Mouse (Mus musculus): ENCODE measurements around the gene 1700003E16Rik. TPM values are rescaled to one million over a fixed set of nuclear protein-coding genes. Genes with fewer than 3 reads are reported as not detected.

1700003E16Rik gene
- polyA plus RNA-seq, 1 experiment from 2014 or later, result 2.1 TPM

- Histone ChIP-seq H3K9me3 (no peaks in the 10 kb centered on the region), H3K4me1 (no peaks in the 10 kb centered on the region), H3K4me3 (no peak overlapping the region), H3K27me3 (replicated peaks; ENCODE audit: low read depth, poor library complexity, severe bottlenecking) (no peaks in the 10 kb centered on the region), H3K27ac (replicated peaks) (no peak overlapping the region), H3K36me3 (replicated peaks) (peaks cover 35% of the 10 kb centered on the region)
- no peak for DNase-seq (ENCODE audit: low spot score)
- WGBS, result 83% methylated on average over 4 of the region's 4 CpGs
Measured at GRCm38 (mm10) chr6:83203320-83203719, 47.1 kb downstream of the 1700003E16Rik start.

GRCm38 (mm10) chr6:83205851-83206250 lies 49.6 kb downstream of the 1700003E16Rik start:
- H3K9me3 ChIP-seq, result no peaks in the 10 kb centered on the region
- no peaks in the 10 kb centered on the region for H3K27me3 ChIP-seq (replicated peaks; ENCODE audit: low read depth, poor library complexity, severe bottlenecking)
- no peak for DNase-seq (ENCODE audit: low spot score)
- H3K36me3 ChIP-seq (replicated peaks), result peaks cover 11% of the 10 kb centered on the region
- no peaks in the 10 kb centered on the region for H3K4me1 ChIP-seq
- WGBS, result 94% methylated on average over 3 of the region's 3 CpGs
- H3K27ac ChIP-seq (replicated peaks), result no peak overlapping the region
- H3K4me3 ChIP-seq, result no peak overlapping the region

GRCm38 (mm10) chr6:83206321-83206720 lies 50.1 kb downstream of the 1700003E16Rik start:
- Histone ChIP-seq H3K27ac (replicated peaks) (no peak overlapping the region), H3K36me3 (replicated peaks) (peaks cover 6% of the 10 kb centered on the region; the same call in 1 of the 2 replicates)
- no peak for DNase-seq (ENCODE audit: low spot score)

GRCm38 (mm10) chr6:83207361-83208049 lies 51.3 kb downstream of the 1700003E16Rik start:
- WGBS, result 76% methylated on average over 9 of the region's 9 CpGs
- DNase-seq (ENCODE audit: low spot score), result no peak
- Histone ChIP-seq H3K27ac (replicated peaks) (no peak overlapping the region), H3K9me3 (no peaks in the 10 kb centered on the region), H3K4me1 (no peaks in the 10 kb centered on the region), H3K36me3 (replicated peaks) (no peaks in the 10 kb centered on the region), H3K4me3 (no peak overlapping the region), H3K27me3 (replicated peaks; ENCODE audit: low read depth, poor library complexity, severe bottlenecking) (no peaks in the 10 kb centered on the region)

More at GRCm38 (mm10) chr6:83206321-83206720, 50.1 kb downstream of the 1700003E16Rik start:
- WGBS, result 84% methylated on average over 11 of the region's 11 CpGs
- Histone ChIP-seq H3K27me3 (replicated peaks; ENCODE audit: low read depth, poor library complexity, severe bottlenecking) (no peaks in the 10 kb centered on the region), H3K4me1 (no peaks in the 10 kb centered on the region), H3K4me3 (no peak overlapping the region), H3K9me3 (no peaks in the 10 kb centered on the region)

- Histone ChIP-seq H3K27ac (replicated peaks) (no peak overlapping the region), H3K36me3 (replicated peaks) (no peaks in the 10 kb centered on the region), H3K27me3 (replicated peaks; ENCODE audit: low read depth, poor library complexity, severe bottlenecking) (no peaks in the 10 kb centered on the region), H3K9me3 (no peaks in the 10 kb centered on the region), H3K4me3 (no peak overlapping the region), H3K4me1 (no peaks in the 10 kb centered on the region)
- WGBS, result 82% methylated on average over 2 of the region's 2 CpGs
- no peak for DNase-seq (ENCODE audit: low spot score)
Measured at GRCm38 (mm10) chr6:83208050-83208400, 51.8 kb downstream of the 1700003E16Rik start.

GRCm38 (mm10) chr6:83210495-83210894 lies 54.3 kb downstream of the 1700003E16Rik start:
- Histone ChIP-seq H3K4me3 (no peak overlapping the region), H3K27me3 (replicated peaks; ENCODE audit: low read depth, poor library complexity, severe bottlenecking) (no peaks in the 10 kb centered on the region), H3K27ac (replicated peaks) (no peak overlapping the region), H3K4me1 (peaks cover 3% of the 10 kb centered on the region; the same call in 1 of the 2 replicates), H3K36me3 (replicated peaks) (no peaks in the 10 kb centered on the region), H3K9me3 (no peaks in the 10 kb centered on the region)
- WGBS, result 62% methylated on average over 2 of the region's 2 CpGs
- no peak for DNase-seq (ENCODE audit: low spot score)

- DNase-seq (ENCODE audit: low spot score), result no peak
- Histone ChIP-seq H3K27ac (replicated peaks) (no peak overlapping the region), H3K27me3 (replicated peaks; ENCODE audit: low read depth, poor library complexity, severe bottlenecking) (no peaks in the 10 kb centered on the region), H3K4me3 (no peak overlapping the region), H3K36me3 (replicated peaks) (no peaks in the 10 kb centered on the region), H3K4me1 (peaks cover 6% of the 10 kb centered on the region; the same call in 1 of the 2 replicates), H3K9me3 (no peaks in the 10 kb centered on the region)
- WGBS, result 32% methylated on average over 5 of the region's 5 CpGs
Measured at GRCm38 (mm10) chr6:83211526-83211925, 55.3 kb downstream of the 1700003E16Rik start.

Other genes with a start within 250 kb of the 1700003E16Rik start
- gene Sema4f, start 216.6 kb upstream of the 1700003E16Rik start, polyA plus RNA-seq (2016; fragmentation: Nextera tagmentation; extraction: Ambion mirVana), result 1.4 and 2.1 TPM in 2 replicates
- gene M1ap, start 209.5 kb upstream of the 1700003E16Rik start, polyA plus RNA-seq (2016; fragmentation: Nextera tagmentation; extraction: Ambion mirVana), result 0.31 and 0.56 TPM in 2 replicates
- gene Dok1, start 122.9 kb upstream of the 1700003E16Rik start, polyA plus RNA-seq (2016; fragmentation: Nextera tagmentation; extraction: Ambion mirVana), result 11.1 and 12.2 TPM in 2 replicates
- 11.4 and 11.6 TPM in 2 replicates for gene Loxl3, start 122.2 kb upstream of the 1700003E16Rik start, polyA plus RNA-seq (2016; fragmentation: Nextera tagmentation; extraction: Ambion mirVana)
- gene Aup1, start 101.9 kb upstream of the 1700003E16Rik start, polyA plus RNA-seq (2016; fragmentation: Nextera tagmentation; extraction: Ambion mirVana), result 148 and 172 TPM in 2 replicates
- 83.5 and 90.0 TPM in 2 replicates for gene Htra2, start 101.1 kb upstream of the 1700003E16Rik start, polyA plus RNA-seq (2016; fragmentation: Nextera tagmentation; extraction: Ambion mirVana)
- gene Dqx1, start 98.6 kb upstream of the 1700003E16Rik start, polyA plus RNA-seq (2016; fragmentation: Nextera tagmentation; extraction: Ambion mirVana), result 1.8 and 2.8 TPM in 2 replicates
- gene Tlx2, start 86.1 kb upstream of the 1700003E16Rik start, polyA plus RNA-seq (2016; fragmentation: Nextera tagmentation; extraction: Ambion mirVana), result 8.4 and 10.4 TPM in 2 replicates
- gene Pcgf1, start 78.5 kb upstream of the 1700003E16Rik start, polyA plus RNA-seq (2016; fragmentation: Nextera tagmentation; extraction: Ambion mirVana), result 45.7 and 49.5 TPM in 2 replicates
- gene Lbx2, start 70.0 kb upstream of the 1700003E16Rik start, polyA plus RNA-seq (2016; fragmentation: Nextera tagmentation; extraction: Ambion mirVana), result 0.45 and 0.59 TPM in 2 replicates
- gene Ccdc142, start 54.8 kb upstream of the 1700003E16Rik start, polyA plus RNA-seq (2016; fragmentation: Nextera tagmentation; extraction: Ambion mirVana), result 2.4 and 2.8 TPM in 2 replicates
- gene Gm42688, start 54.8 kb upstream of the 1700003E16Rik start, polyA plus RNA-seq (2016; fragmentation: Nextera tagmentation; extraction: Ambion mirVana), result 1.8 and 2.1 TPM in 2 replicates
- 144 and 145 TPM in 2 replicates for gene Mrpl53, start 47.4 kb upstream of the 1700003E16Rik start, polyA plus RNA-seq (2016; fragmentation: Nextera tagmentation; extraction: Ambion mirVana)
- 41.0 and 44.1 TPM in 2 replicates for gene Mogs, start 40.9 kb upstream of the 1700003E16Rik start, polyA plus RNA-seq (2016; fragmentation: Nextera tagmentation; extraction: Ambion mirVana)
- 147 and 172 TPM in 2 replicates for gene Wbp1, start 34.8 kb upstream of the 1700003E16Rik start, polyA plus RNA-seq (2016; fragmentation: Nextera tagmentation; extraction: Ambion mirVana)
- 18.6 and 20.2 TPM in 2 replicates for gene Ino80b, start 31.0 kb upstream of the 1700003E16Rik start, polyA plus RNA-seq (2016; fragmentation: Nextera tagmentation; extraction: Ambion mirVana)
- gene Rtkn, start 20.9 kb upstream of the 1700003E16Rik start, polyA plus RNA-seq (2016; fragmentation: Nextera tagmentation; extraction: Ambion mirVana), result 38.2 and 39.0 TPM in 2 replicates
- gene Wdr54, start within 50 bp of the 1700003E16Rik start, polyA plus RNA-seq (2016; fragmentation: Nextera tagmentation; extraction: Ambion mirVana), result 10.2 and 11.2 TPM in 2 replicates
- 112 and 116 TPM in 2 replicates for gene Dctn1, start 9.5 kb downstream of the 1700003E16Rik start, polyA plus RNA-seq (2016; fragmentation: Nextera tagmentation; extraction: Ambion mirVana)
- 0.70 and 0.97 TPM in 2 replicates for gene Slc4a5, start 63.4 kb downstream of the 1700003E16Rik start, polyA plus RNA-seq (2016; fragmentation: Nextera tagmentation; extraction: Ambion mirVana)
- gene Mthfd2, start 169.5 kb downstream of the 1700003E16Rik start, polyA plus RNA-seq (2016; fragmentation: Nextera tagmentation; extraction: Ambion mirVana), result 62.6 and 71.5 TPM in 2 replicates
- 60.2 and 62.4 TPM in 2 replicates for gene Mob1a, start 169.6 kb downstream of the 1700003E16Rik start, polyA plus RNA-seq (2016; fragmentation: Nextera tagmentation; extraction: Ambion mirVana)
- gene Bola3, start 192.7 kb downstream of the 1700003E16Rik start, polyA plus RNA-seq (2016; fragmentation: Nextera tagmentation; extraction: Ambion mirVana), result 149 and 153 TPM in 2 replicates

Data from embryonic facial prominence, embryonic 10.5 days (tissue).